Mouse (Mus musculus) bone marrow macrophage, adult 2 months (primary cell): ENCODE results near the gene Pde4dip.

Source experiments
- CTCF ChIP-seq: IDR thresholded peaks from 2 replicates; pipeline ENCODE4 v1.5.1; 2012; ENCODE audit warnings: low read depth, mild to moderate bottlenecking, low read length, moderate library complexity
- POLR2A ChIP-seq: IDR thresholded peaks from 2 replicates; pipeline ENCODE4 v1.6.1; 2012; ENCODE audit warnings: mild to moderate bottlenecking, low read depth, low read length, borderline replicate concordance

GRCm38 (mm10) chr3:97793995-97794394, 94.5 kb downstream of the Pde4dip start:
- no peak for TF ChIP-seq CTCF
- TF ChIP-seq POLR2A = no peak
